Mouse (Mus musculus): Measurements from ENCODE around the gene Epb41.

Gene Epb41

GRCm38 (mm10) chr4:132074077-132074932, 816 bp downstream of the Epb41 start, which contains the start of gene Gm10300:
Gene Gm10300 (plus strand): TSS chr4:132074697.
- DNase-seq (ENCODE audit: low read depth), result peak; percentile 58

DNA sequence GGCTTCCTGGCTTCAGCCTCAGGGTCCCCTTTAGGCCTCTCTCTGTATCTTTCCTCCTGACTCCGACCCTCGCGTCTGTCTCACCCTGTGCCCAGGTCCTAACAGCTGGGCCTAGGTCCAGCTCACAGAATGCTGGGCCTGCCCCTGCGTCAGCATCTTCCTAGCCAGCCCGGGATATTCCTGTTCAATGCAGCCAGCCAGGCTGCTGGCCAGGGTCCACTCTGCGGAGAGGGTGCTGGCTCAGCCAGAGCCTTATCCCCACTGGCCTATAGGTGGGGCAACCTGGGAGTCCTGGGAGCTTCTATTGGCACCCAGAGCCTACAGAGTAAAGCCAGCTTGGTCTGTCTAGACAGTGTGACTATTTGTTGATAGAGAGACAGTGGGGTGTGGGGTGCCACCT, 2.2 kb downstream of the Epb41 start:
- DNase-seq (ENCODE audit: low read depth), result no peak

- DNase-seq (ENCODE audit: low read depth), result no peak
Observed at GRCm38 (mm10) chr4:132072156-132072555, 3.0 kb downstream of the Epb41 start.

- no peak for DNase-seq (ENCODE audit: low read depth)
Observed at GRCm38 (mm10) chr4:132071674-132072073, 3.4 kb downstream of the Epb41 start.

DNA sequence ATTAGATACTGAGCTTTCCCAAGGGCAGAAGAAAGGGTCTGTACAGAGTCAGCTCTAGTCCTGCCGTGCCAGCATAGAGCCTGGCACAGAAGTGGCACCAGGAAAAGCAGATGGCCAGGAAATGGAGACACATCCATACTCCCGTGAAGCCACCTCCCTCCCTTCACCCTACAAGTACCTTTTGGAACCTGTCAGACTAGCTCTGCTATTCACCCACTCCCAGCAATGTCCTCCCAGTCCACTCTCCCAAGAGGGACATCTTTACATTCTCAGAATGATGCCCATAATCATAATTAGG, 7.2 kb downstream of the Epb41 start:
- no peak for DNase-seq (ENCODE audit: low read depth)

GRCm38 (mm10) chr4:132067112-132067937, 7.8 kb downstream of the Epb41 start:
- no peak for DNase-seq (ENCODE audit: low read depth)

DNA sequence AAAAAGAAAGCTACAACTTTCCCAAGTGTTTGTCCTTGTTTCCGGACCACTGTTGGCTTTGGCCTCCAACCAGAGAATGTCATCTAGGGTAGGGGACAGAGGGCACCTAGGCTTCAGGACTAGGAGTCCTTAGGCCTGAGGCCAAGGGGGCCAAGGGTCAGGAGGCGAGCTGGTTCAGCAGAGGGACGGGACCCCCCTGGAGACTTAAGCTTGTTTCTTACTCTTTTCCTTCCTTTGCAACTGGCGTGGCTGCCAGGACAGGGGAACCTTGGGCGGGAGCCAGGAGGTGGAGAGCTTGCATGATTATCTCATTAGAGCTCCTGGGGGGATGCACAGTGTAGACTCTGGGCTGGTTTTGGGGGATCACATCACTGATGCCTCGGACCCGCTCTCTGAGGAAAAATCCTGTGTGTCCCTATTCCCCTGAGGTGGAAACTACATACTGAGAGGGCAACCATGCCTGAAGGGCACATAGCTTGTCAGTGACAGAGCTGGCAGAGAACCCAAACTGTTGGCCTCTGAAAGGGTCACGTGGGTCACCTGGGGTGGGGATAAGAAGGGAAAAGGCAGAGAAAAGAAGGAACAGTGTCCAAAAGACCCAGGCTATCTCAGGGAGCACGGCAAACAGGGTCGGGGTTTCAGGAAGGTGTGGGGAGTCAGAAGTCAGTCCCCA, 8.9 kb downstream of the Epb41 start:
- DNase-seq (ENCODE audit: low read depth), result no peak

- DNase-seq (ENCODE audit: low read depth), result no peak
Observed at GRCm38 (mm10) chr4:132065578-132065977, 9.5 kb downstream of the Epb41 start.

- DNase-seq (ENCODE audit: low read depth), result no peak
Observed at GRCm38 (mm10) chr4:132064550-132064949, 10.6 kb downstream of the Epb41 start.

DNA sequence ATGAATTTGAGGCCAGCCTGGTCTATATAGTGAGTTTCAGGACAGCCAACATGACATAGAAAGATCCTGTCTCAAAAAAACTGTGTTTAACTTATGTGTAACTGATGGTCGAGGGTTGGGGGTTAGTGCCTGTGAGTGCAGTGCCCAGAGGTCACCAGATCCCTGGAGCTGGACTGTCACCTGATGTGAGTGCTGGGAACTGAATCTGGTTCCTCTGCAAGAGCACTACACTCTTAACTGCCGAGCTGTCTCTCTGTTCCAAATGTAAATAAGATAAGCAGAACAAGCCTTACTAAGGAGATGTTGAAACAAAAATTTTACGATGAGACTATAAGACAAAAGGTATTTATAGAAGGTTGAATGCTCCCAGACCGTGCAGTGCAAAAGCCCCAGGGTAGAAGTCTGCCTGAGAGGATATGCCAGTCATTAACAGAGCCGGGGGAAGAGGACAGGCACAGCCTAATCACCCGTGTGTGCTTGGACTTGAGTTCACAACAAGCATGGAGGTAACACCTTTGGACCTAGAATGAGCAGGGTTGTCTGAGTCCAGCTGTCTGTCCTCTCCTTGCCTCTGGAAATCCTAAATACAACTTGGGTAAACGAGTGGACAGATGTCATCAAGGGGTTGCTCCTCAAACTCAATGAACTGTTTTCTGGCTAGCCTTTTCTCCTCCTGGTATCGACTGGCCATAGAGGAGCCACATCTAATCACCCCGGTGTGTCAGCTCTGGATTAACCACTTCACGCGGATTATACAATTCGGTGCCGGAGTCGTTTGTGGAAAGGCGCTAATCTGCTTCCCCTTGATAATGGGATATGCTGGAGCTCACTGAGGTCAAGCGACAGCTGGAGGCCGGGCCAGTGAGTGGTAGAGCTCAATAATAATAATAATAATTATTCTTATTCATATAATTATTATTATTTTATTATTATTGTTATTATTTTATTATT, 11.9 kb downstream of the Epb41 start:
- no peak for DNase-seq (ENCODE audit: low read depth)

GRCm38 (mm10) chr4:132062289-132062688, 12.8 kb downstream of the Epb41 start:
- no peak for DNase-seq (ENCODE audit: low read depth)

DNA sequence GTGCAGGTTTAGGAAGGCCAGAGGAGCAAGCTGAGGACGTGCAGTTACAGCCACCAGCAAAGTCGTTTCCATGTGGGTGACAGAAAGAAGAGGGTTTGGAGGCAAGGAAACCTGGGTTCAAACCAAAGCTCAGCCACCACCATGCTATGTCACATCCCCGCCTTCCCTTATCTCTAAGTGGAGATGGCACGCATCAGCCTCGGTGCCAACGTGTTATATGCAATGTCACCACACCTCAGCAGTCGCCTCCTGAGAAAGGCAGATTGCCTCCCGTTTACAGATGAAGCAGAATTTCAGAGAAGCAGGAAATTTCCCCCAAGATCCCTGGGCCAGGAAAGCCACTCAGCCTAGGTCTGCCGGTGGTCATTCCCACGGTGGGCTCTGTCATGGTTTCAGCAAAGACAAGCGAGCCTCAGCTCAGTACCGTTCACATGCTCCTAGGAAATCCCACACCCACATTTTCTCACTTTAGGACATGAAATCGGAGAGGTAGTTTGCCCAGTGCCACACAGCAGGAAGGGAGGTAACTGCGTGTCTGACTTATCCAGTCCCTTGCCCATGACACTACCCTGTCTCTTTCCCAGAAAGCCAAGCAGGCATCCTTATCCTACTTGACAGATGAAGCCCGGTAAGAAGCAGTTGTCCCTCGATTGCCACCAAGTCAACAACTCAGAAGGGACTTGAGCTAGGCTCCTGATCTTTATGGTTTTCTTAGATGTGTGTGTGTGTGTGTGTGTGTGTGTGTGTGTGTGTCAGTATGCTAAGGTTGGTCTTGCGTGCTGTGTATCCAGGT, 14.9 kb downstream of the Epb41 start:
- no peak for DNase-seq (ENCODE audit: low read depth)

DNA sequence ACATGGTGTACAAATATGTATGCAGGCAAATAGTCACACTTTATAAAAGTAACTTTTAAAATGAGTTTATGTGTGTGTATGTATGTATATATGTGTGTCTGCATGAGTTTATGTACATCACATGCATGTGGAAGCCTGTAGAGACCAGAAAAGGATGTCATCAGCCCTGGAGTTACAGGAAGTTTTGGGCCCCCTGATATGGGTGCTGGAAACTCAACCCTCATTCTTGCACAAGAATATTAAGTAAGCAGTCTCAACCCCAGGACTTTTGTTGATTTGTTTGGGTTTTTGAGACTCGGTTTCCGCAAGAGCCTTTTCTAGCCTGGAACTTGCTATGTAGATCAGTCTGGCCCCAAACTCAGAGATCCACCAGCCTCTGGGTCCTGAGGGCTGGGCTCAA, 15.6 kb downstream of the Epb41 start:
- no peak for DNase-seq (ENCODE audit: low read depth)

DNA sequence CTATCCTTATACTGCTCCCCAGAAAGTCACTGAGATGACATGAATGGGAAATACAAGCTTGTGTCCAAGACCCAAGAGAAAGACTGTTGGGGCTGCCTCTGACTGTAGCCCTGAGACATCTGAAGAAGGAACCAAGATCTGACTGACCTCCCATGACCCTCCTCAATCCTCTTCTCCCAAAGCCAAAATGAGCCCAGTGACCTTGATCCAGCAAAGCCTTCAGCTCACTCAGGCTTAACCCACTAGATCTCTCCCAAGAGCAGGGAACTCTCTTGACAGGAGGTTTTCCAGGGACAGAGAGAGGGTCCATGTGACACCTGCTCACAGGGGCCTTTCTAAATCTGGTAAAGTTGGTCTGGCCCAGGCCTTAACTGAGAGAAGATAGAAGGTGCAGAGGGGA, 17.8 kb downstream of the Epb41 start:
- no peak for DNase-seq (ENCODE audit: low read depth)

DNA sequence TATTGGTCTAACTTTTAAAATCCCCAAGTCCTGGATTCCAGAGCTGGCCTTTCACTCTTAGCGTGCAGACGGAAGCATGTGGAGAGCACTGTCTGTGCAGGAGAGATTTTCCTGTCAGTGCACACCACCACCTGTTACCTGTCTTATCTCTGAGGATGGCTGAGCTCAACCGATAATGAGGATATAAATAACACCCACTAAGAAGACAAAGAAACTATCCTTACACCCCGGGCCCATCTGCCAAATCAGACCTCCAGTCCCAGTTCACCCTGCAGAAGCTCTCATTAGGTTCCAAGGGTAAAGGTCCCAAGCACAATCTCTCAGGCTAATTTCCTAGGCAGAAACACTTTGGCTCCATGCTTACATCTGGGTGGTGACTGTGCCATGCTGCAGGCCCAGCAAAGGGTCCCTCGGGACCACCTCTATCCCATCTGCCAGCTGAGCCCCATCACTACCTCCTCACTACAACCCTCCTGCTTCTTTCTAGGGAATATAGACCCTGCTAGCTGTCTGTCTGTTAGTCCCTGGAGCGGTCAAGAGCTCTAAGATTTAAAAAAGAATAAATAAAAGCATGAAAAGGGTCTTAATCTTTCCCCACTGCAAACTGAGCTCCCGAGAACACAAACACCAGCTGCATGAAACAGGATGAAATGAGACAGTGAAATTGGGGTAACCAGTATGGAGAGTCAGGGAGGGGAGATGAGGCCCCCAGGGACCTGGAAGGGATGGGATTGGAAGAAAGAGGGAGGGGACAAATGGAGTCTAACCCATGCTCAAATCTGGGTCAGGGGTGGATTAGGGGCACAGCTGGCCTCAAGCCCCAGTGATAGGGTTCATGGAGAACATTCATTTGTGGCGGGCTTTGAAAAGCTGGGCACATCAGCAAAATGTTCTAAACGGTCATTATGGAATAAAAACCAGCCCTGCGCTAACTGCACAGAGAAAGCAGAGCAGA, 23.5 kb downstream of the Epb41 start:
- no peak for DNase-seq (ENCODE audit: low read depth)

DNA sequence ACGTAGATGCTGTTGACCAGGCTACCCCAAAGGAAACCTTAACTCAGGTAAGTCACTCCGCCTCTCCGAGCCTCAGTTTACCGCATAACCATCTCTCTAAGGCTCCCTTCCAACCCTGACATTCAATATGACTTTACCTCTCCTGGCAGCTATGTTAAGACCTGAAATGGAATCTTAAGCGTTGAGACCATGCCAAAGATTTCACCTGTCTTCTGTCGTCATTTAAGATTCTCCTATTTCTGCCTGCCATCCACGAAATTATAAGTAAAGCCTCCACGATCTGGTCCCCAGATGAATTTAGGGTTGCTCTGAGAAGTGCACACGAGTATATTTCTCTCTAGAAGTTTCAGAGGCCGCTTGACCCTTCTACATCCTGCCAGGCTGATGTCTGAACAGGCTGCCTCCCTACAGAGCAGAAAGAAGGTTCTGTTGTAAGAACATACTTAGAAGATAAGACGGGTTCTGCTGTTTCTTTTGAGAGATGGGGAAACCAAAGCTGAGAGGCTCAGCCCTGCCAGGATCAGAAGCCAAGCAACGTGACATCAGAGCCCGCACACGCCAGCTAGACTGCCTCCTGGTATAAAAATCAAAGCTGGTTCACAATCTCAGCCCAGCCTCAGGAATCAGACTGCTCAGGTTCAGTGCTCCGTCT, 25.4 kb downstream of the Epb41 start:
- peak; percentile 73 for DNase-seq (ENCODE audit: low read depth)

GRCm38 (mm10) chr4:132048995-132049404, 26.1 kb downstream of the Epb41 start:
- DNase-seq (ENCODE audit: low read depth), result peak; percentile 91

- DNase-seq (ENCODE audit: low read depth), result peak; percentile 50
Observed at GRCm38 (mm10) chr4:132048011-132048991, 26.8 kb downstream of the Epb41 start.

Measured in naive thymus-derived CD4-positive, alpha-beta T cell, adult 2 months (primary cell).